Mouse (Mus musculus): ENCODE results near the gene Zbtb9. TPM values are rescaled to one million over a fixed set of nuclear protein-coding genes. Genes with fewer than 3 reads are reported as not detected.

Zbtb9 gene
- total RNA-seq, 1 experiment from 2014 or later: 20.9 TPM

DNA sequence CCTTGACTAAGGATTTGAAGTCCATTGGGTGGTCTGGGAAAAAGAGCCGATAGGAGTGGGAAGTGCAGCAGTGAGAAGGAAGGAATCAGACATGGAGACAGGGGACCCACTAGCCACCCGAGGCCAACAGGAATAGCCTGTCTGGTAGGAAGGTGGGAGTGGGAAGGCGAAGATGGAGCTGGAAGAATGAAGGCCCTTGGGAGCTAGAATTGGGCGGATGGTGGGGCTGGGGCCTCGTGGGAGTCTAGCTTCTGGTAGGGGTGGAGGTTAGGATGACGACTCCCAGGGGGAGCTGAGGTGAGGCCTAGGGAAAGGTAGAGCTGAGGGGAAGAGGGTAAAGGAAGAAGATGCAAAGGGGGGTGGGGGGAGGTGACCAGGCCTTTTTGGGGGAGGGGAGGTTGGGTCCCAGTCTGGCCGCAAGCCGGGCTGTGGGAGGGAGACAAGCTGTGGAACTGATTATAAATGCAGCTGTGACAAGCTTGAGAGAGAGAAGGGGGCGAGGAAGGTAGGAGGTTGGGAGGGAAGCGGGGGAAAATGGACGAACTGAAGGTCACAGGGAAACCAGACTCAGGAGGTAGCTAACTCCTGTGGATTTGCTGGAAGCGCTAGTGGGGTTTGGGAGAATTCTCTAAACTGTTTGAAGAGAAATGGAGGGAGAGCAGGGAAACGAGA lies 27.0 kb upstream of the Zbtb9 start:
- no peak for ATAC-seq (ENCODE audit: extremely low read depth, insufficient number of reproducible peaks, low FRiP score, poor library complexity, severe bottlenecking)

- ATAC-seq (ENCODE audit: extremely low read depth, insufficient number of reproducible peaks, low FRiP score, poor library complexity, severe bottlenecking): no peak
Observed at GRCm38 (mm10) chr17:26946567-26946966, 26.4 kb upstream of the Zbtb9 start.

- ATAC-seq (ENCODE audit: extremely low read depth, insufficient number of reproducible peaks, low FRiP score, poor library complexity, severe bottlenecking): no peak
Observed at GRCm38 (mm10) chr17:26947231-26948100, 25.5 kb upstream of the Zbtb9 start.

- no peak for ATAC-seq (ENCODE audit: extremely low read depth, insufficient number of reproducible peaks, low FRiP score, poor library complexity, severe bottlenecking)
Observed at GRCm38 (mm10) chr17:26948316-26949050, 24.5 kb upstream of the Zbtb9 start.

DNA sequence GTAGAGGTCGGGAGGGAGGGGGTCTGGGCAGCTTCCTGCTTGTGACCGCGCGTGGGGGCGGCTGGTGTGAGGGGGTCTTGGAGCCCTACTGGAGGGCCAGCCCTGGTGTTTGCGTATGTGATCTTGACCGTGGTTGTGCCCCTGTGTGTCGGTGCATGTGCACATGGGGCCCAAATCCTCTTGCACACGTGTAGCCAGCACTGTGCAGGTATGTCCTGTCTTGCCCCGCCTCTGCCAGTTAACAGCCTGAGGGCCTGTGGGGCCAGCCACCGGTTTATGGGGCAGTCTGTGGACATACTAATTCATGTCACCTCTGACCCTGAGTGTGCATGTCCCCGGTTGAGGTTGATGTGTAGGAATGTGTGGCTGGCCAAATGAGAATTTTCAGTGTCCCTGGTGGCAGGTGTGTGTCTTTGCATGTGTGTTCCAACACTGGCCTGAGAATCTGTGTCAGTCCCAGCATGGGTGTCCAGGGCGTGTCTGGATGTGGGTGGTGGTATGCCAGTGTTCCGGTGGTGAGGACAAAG lies 23.9 kb upstream of the Zbtb9 start:
- ATAC-seq (ENCODE audit: extremely low read depth, insufficient number of reproducible peaks, low FRiP score, poor library complexity, severe bottlenecking): no peak; the same call in 1 of the 2 replicates

DNA sequence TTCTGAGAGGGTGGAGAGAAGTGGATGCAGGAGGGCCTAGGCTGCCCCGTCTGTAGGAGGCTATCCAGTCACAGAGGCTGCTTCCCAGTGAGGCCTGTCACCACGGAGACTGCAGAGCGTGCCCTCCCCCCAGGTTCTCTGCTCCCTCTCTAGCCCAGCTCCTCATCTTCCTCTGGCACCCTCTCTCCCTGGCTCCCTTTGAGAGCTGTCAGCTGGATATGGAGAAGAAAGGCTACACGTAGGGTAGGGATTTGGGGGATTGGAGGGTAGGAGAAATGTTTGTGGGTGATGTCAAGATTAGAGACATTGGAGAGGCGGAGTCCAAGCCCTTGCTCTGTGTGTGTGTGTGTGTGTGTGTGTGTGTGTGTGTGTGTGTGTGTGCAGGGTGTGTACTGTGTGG lies 23.1 kb upstream of the Zbtb9 start:
- no peak for ATAC-seq (ENCODE audit: extremely low read depth, insufficient number of reproducible peaks, low FRiP score, poor library complexity, severe bottlenecking)

DNA sequence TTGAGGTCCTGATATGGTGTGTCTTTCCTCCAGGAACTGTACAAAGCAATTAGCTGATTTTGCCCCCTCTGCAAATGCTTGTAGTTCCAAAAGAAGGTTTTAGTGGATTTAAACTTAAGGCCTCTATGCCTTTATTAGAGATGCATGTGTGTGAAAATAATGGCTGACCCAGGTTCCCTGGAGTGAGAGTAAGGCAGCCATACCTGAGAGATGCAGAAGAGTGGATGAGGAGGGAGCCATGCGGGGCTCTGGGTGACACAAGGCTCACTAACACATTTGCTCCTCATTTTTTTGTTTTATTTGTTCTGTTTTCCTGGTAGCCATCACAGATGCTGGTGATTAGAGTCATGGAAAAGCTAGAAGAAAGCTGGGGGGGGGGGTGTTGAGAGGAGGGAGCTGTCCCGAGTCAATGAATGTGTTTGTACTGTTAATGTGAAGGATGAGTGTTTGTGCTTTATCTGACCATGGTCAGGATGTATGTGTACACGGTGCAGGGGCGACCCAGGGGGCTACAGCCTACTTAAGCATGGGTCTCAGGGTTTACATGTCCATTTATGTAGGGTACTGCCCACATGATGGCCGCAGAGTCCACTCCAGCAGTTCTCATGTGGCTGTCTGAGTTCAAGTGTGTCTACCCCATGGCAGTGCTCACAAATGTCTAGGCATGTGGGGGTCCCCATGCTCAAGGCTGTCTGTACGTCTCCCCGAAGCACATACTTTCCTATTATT lies 22.2 kb upstream of the Zbtb9 start:
- no peak for ATAC-seq (ENCODE audit: extremely low read depth, insufficient number of reproducible peaks, low FRiP score, poor library complexity, severe bottlenecking)

DNA sequence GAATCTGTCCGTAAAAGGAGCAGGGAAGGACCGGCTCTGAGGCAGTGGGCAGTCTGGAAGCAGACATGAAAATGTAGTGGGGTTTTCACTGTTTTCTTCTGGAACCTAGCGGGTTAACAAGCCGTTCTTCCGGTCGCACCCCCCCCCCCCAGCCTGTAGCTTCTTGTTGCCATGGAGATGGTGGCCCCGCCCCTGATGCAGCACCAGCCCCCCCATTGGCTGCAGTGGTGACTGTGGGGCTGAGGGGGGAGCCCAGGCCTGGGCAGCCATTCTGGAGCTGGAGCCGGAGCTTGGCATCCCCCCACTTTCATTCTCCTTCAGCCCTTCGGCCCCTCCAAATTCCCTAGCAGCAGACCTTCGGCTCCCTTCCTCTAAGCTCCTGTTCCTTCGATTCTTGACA lies 21.6 kb upstream of the Zbtb9 start:
- peak; percentile 63 for ATAC-seq (ENCODE audit: extremely low read depth, insufficient number of reproducible peaks, low FRiP score, poor library complexity, severe bottlenecking)

GRCm38 (mm10) chr17:26951952-26952877 lies 20.8 kb upstream of the Zbtb9 start:
- no peak for ATAC-seq (ENCODE audit: extremely low read depth, insufficient number of reproducible peaks, low FRiP score, poor library complexity, severe bottlenecking)

DNA sequence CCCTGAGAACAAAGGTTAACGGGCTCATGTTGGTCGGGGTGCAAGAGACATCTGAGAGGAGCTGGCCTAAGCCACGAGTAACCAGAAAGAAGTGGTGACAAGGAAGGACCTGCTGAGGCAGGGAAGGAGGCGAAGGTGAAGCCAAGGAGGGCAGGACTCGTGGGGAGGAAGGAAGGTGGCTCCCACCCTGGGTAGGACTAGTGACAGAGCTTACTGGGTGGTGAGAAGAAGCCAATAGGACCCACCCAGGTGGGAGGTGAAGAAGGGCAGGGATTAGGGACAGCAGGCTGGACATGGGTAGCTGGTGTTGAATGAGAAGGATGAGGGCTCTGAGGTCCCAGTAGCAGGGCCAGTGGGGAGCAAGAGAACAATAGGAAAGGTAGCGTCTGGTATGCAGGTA lies 19.8 kb upstream of the Zbtb9 start:
- no peak for ATAC-seq (ENCODE audit: extremely low read depth, insufficient number of reproducible peaks, low FRiP score, poor library complexity, severe bottlenecking)

- ATAC-seq (ENCODE audit: extremely low read depth, insufficient number of reproducible peaks, low FRiP score, poor library complexity, severe bottlenecking): no peak
Observed at GRCm38 (mm10) chr17:26953726-26954125, 19.2 kb upstream of the Zbtb9 start.

- ATAC-seq (ENCODE audit: extremely low read depth, insufficient number of reproducible peaks, low FRiP score, poor library complexity, severe bottlenecking): no peak
Observed at GRCm38 (mm10) chr17:26956309-26956708, 16.7 kb upstream of the Zbtb9 start.

DNA sequence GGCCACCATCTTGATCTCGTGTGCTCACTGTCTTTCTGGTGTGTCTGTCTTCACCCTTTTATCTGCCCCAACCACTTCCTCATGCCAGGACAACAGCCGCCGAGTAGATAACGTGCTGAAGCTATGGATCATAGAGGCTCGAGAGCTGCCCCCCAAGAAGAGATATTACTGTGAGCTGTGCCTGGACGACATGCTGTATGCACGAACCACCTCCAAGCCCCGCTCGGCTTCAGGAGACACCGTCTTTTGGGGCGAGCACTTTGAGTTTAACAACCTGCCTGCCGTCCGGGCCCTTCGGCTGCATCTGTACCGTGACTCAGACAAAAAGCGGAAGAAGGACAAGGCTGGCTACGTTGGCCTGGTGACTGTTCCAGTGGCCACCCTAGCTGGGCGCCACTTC lies 16.1 kb upstream of the Zbtb9 start:
- no peak for ATAC-seq (ENCODE audit: extremely low read depth, insufficient number of reproducible peaks, low FRiP score, poor library complexity, severe bottlenecking)

GRCm38 (mm10) chr17:26957872-26958271 lies 15.1 kb upstream of the Zbtb9 start:
- no peak for ATAC-seq (ENCODE audit: extremely low read depth, insufficient number of reproducible peaks, low FRiP score, poor library complexity, severe bottlenecking)

GRCm38 (mm10) chr17:26958880-26959279 lies 14.1 kb upstream of the Zbtb9 start:
- no peak for ATAC-seq (ENCODE audit: extremely low read depth, insufficient number of reproducible peaks, low FRiP score, poor library complexity, severe bottlenecking)

DNA sequence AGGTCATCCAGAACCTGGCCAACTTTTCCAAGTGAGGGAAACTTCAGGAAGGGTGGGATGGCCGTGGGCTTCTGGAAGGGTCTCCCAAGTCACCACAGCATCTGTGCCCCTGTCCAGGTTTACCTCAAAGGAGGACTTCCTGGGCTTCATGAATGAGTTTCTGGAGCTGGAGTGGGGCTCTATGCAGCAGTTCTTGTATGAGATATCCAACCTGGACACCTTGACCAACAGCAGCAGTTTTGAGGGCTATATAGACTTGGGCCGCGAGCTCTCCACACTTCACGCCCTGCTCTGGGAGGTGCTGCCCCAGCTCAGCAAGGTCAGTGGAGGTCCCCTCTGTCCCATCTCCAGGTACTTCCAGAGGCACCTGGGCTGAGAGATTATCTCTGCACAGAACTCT lies 13.2 kb upstream of the Zbtb9 start:
- ATAC-seq (ENCODE audit: extremely low read depth, insufficient number of reproducible peaks, low FRiP score, poor library complexity, severe bottlenecking): no peak

DNA sequence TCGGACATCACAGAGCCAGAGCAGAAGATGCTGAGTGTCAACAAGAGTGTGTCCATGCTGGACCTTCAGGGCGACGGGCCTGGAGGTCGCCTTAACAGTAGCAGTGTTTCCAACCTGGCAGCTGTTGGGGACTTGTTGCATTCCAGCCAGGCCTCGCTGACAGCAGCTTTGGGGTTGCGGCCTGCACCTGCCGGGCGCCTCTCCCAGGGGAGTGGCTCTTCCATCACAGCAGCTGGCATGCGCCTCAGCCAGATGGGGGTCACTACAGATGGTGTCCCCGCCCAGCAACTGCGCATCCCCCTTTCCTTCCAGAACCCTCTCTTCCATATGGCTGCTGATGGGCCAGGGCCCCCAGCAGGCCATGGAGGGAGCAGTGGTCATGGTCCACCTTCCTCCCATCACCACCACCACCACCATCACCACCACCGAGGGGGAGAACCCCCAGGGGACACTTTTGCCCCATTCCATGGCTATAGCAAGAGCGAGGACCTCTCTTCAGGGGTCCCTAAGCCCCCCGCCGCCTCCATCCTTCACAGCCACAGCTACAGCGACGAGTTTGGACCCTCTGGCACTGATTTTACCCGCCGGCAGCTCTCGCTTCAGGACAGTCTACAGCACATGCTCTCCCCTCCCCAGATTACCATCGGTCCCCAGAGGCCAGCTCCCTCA lies 11.3 kb upstream of the Zbtb9 start:
- ATAC-seq (ENCODE audit: extremely low read depth, insufficient number of reproducible peaks, low FRiP score, poor library complexity, severe bottlenecking): no peak

Measured in neutrophil, adult 5-6 weeks (primary cell).